Mouse (Mus musculus): Measurements from ENCODE around the gene Ecsit.

GRCm38 (mm10) chr9:22041832-22042231, 43.4 kb downstream of the Ecsit start:
- TF ChIP-seq POLR2A (IDR thresholded peaks at IDR 0.05; ENCODE audit: borderline replicate concordance, extremely low read depth, insufficient read depth, insufficient read length, poor library complexity, severe bottlenecking) (no peak), CTCF (IDR thresholded peaks at IDR 0.05; ENCODE audit: borderline replicate concordance, extremely low read depth, insufficient read depth, insufficient read length) (no peak)

All from brain, embryonic 14.5 days (tissue).